Mouse (Mus musculus) left cerebral cortex, postnatal 10 days (tissue): ENCODE measurements around the gene Rtp4. TPM values are rescaled to one million over a fixed set of nuclear protein-coding genes. Genes with fewer than 3 reads are reported as not detected.

ENCODE experiments used
- DNase-seq, 2 experiments: peaks; one replicate each; pipeline ENCODE4 v3.0.0; 2021 to 2022; ENCODE audit warnings: low spot score in 2 of 2, mixed read lengths in 1 of 2; ENCODE audit errors: extremely low spot score in 1 of 2
- intact Hi-C: fragments of 180-260 bp; cut with DNase I; formaldehyde crosslinking; loops from one replicate; pipeline ENCODE4 v1.15.1; 2025
- total RNA-seq, 2 experiments: library from RNA; stranded (reverse); gene quantifications; 2 replicates each; pipeline ENCODE4 v1.2.3; 2021

Rtp4 gene
- total RNA-seq, 2 experiments from 2014 or later: 1.7 TPM; not detected in 1

- intact Hi-C loops: no loop called here
- no peak for DNase-seq
Observed at GRCm38 (mm10) chr16:23659597-23660531, 139.8 kb downstream of the Rtp4 start.

Other genes starting within 250 kb of the Rtp4 start
- under 1 TPM in 1 of 2 experiments, not detected in 1; 0.17 TPM for gene Rtp1, start 91.2 kb upstream of the Rtp4 start, total RNA-seq
- gene Masp1, start 524 bp downstream of the Rtp4 start, total RNA-seq: 10 to 100 TPM; 19.8 to 20.9 TPM